Mouse (Mus musculus): ENCODE measurements around the gene D2hgdh.
"Not testable (repeated sequence)": the region's sequence is repeated elsewhere in the genome, so short reads cannot be mapped to it uniquely, and the experiment has no call there.

- not testable (repeated sequence) for TF ChIP-seq POLR2A, CTCF (IDR thresholded peaks at IDR 0.05; ENCODE audit: extremely low read depth, insufficient read depth, low read length)
Measured at GRCm38 (mm10) chr1:93832754-93833360, 8.1 kb downstream of the D2hgdh start.
